Mouse (Mus musculus) hindbrain, embryonic 13.5 days (tissue): ENCODE results near the gene 1700034I23Rik. TPM values are rescaled to one million over a fixed set of nuclear protein-coding genes. Genes with fewer than 3 reads are reported as not detected.

ENCODE experiments used
- polyA plus RNA-seq: library from polyadenylated mRNA; unstranded; fragments of >200 nt; fragmentation: Nextera tagmentation; extraction: Ambion mirVana; gene quantifications from 2 replicates; pipeline ENCODE4 v1.2.1, GENCODE M21; 2015

The 1700034I23Rik gene
- polyA plus RNA-seq, 1 experiment from 2014 or later, result 0.35 TPM

Other genes starting within 250 kb of the 1700034I23Rik start
- 0.27 and 0.41 TPM in 2 replicates for gene Slc25a31, start 193.7 kb downstream of the 1700034I23Rik start, polyA plus RNA-seq
- gene Hspa4l, start 158.0 kb downstream of the 1700034I23Rik start, polyA plus RNA-seq, result 57.1 and 64.8 TPM in 2 replicates
- gene Plk4, start 102.5 kb downstream of the 1700034I23Rik start, polyA plus RNA-seq, result 17.0 and 17.3 TPM in 2 replicates
- 12.5 and 13.0 TPM in 2 replicates for gene Mfsd8, start 55.7 kb downstream of the 1700034I23Rik start, polyA plus RNA-seq
- gene Abhd18, start 55.6 kb downstream of the 1700034I23Rik start, polyA plus RNA-seq, result 15.5 and 17.5 TPM in 2 replicates
- 3.2 and 5.0 TPM in 2 replicates for gene Larp1b, start 47.3 kb upstream of the 1700034I23Rik start, polyA plus RNA-seq
- 28.6 and 28.8 TPM in 2 replicates for gene Pgrmc2, start 180.5 kb upstream of the 1700034I23Rik start, polyA plus RNA-seq